Mouse (Mus musculus): Measurements from ENCODE around the gene Ltb. TPM values are rescaled to one million over a fixed set of nuclear protein-coding genes. Genes with fewer than 3 reads are reported as not detected.
A peak's percentile ranks its signal among the peaks of the same experiment; 100 is the strongest.

The Ltb gene
- polyA plus RNA-seq, 1 experiment from 2014 or later = 0.35 TPM

GRCm38 (mm10) chr17:35197126-35197525 is 2.9 kb downstream of the Ltb start:
- Histone ChIP-seq H3K36me3 (no peaks in the 10 kb centered on the region), H3K9ac (replicated peaks) (no peak overlapping the region), H3K27ac (no peak overlapping the region), H3K27me3 (peaks cover 54% of the 10 kb centered on the region), H3K4me2 (replicated peaks) (no peak overlapping the region), H3K4me3 (replicated peaks) (no peak overlapping the region), H3K9me3 (no peaks in the 10 kb centered on the region), H3K4me1 (replicated peaks) (peaks cover 14% of the 10 kb centered on the region)
- no peak for ATAC-seq
- 50% methylated on average over 6 of the region's 6 CpGs for WGBS

- H3K36me3 ChIP-seq = no peaks in the 10 kb centered on the region
- WGBS = 72% methylated on average over 7 of the region's 7 CpGs
- no peak overlapping the region for H3K9ac ChIP-seq (replicated peaks)
- no peaks in the 10 kb centered on the region for H3K9me3 ChIP-seq
- peaks cover 14% of the 10 kb centered on the region for H3K4me1 ChIP-seq (replicated peaks)
- H3K4me2 ChIP-seq (replicated peaks) = no peak overlapping the region
- no peak overlapping the region for H3K27ac ChIP-seq
- ATAC-seq = no peak
- H3K4me3 ChIP-seq (replicated peaks) = no peak overlapping the region
- peaks cover 61% of the 10 kb centered on the region for H3K27me3 ChIP-seq
Measured at GRCm38 (mm10) chr17:35198029-35198428, 3.8 kb downstream of the Ltb start.

GRCm38 (mm10) chr17:35198946-35199345 is 4.7 kb downstream of the Ltb start:
- H3K27ac ChIP-seq = no peak overlapping the region
- H3K4me2 ChIP-seq (replicated peaks) = no peak overlapping the region
- H3K4me3 ChIP-seq (replicated peaks) = no peak overlapping the region
- no peak overlapping the region for H3K9ac ChIP-seq (replicated peaks)
- ATAC-seq = no peak
- WGBS = 34% methylated on average over 8 of the region's 8 CpGs
- no peaks in the 10 kb centered on the region for H3K9me3 ChIP-seq
- peaks cover 62% of the 10 kb centered on the region for H3K27me3 ChIP-seq
- peaks cover 14% of the 10 kb centered on the region for H3K4me1 ChIP-seq (replicated peaks)
- H3K36me3 ChIP-seq = no peaks in the 10 kb centered on the region

GRCm38 (mm10) chr17:35200398-35200797 is 6.2 kb downstream of the Ltb start:
- peaks cover 59% of the 10 kb centered on the region for H3K27me3 ChIP-seq
- WGBS = 87% methylated on average over 11 of the region's 11 CpGs

GRCm38 (mm10) chr17:35201128-35201527 is 6.9 kb downstream of the Ltb start:
- H3K4me1 ChIP-seq (replicated peaks) = peaks cover 2% of the 10 kb centered on the region
- H3K27me3 ChIP-seq = peaks cover 52% of the 10 kb centered on the region
- 86% methylated on average over 11 of the region's 11 CpGs for WGBS
- no peaks in the 10 kb centered on the region for H3K36me3 ChIP-seq
- H3K4me3 ChIP-seq (replicated peaks) = no peak overlapping the region
- no peak overlapping the region for H3K4me2 ChIP-seq (replicated peaks)
- no peak overlapping the region for H3K9ac ChIP-seq (replicated peaks)
- H3K9me3 ChIP-seq = no peaks in the 10 kb centered on the region
- ATAC-seq = no peak
- H3K27ac ChIP-seq = no peak overlapping the region

More at GRCm38 (mm10) chr17:35200398-35200797, 6.2 kb downstream of the Ltb start:
- no peak overlapping the region for H3K9ac ChIP-seq (replicated peaks)
- H3K9me3 ChIP-seq = no peaks in the 10 kb centered on the region
- no peak overlapping the region for H3K4me2 ChIP-seq (replicated peaks)
- H3K36me3 ChIP-seq = no peaks in the 10 kb centered on the region
- ATAC-seq = no peak
- H3K4me1 ChIP-seq (replicated peaks) = peaks cover 9% of the 10 kb centered on the region
- H3K4me3 ChIP-seq (replicated peaks) = no peak overlapping the region
- H3K27ac ChIP-seq = no peak overlapping the region

GRCm38 (mm10) chr17:35201787-35202186 is 7.5 kb downstream of the Ltb start, which contains the start of gene Tnf:
Gene Tnf (minus strand): TSS chr17:35202007.
- no peaks in the 10 kb centered on the region for H3K9me3 ChIP-seq
- no peaks in the 10 kb centered on the region for H3K4me1 ChIP-seq (replicated peaks)
- 51% methylated on average over 13 of the region's 13 CpGs for WGBS
- no peak within 1 kb of the TSS for H3K9ac ChIP-seq (replicated peaks)
- no peak within 1 kb of the TSS for H3K27ac ChIP-seq
- H3K4me3 ChIP-seq (replicated peaks) = no peak within 1 kb of the TSS
- no peak for ATAC-seq
- no peak within 1 kb of the TSS for H3K4me2 ChIP-seq (replicated peaks)
- peaks cover 46% of the 10 kb centered on the region for H3K27me3 ChIP-seq
- no peaks in the 10 kb centered on the region for H3K36me3 ChIP-seq

GRCm38 (mm10) chr17:35202442-35202841 is 8.2 kb downstream of the Ltb start:
- H3K9me3 ChIP-seq = no peaks in the 10 kb centered on the region
- H3K4me2 ChIP-seq (replicated peaks) = no peak overlapping the region
- H3K4me3 ChIP-seq (replicated peaks) = no peak overlapping the region
- H3K4me1 ChIP-seq (replicated peaks) = no peaks in the 10 kb centered on the region
- whole genome bisulfite sequencing = 72% methylated on average over 4 of the region's 4 CpGs
- no peak for ATAC-seq
- no peaks in the 10 kb centered on the region for H3K36me3 ChIP-seq
- peaks cover 41% of the 10 kb centered on the region for H3K27me3 ChIP-seq
- no peak overlapping the region for H3K27ac ChIP-seq
- no peak overlapping the region for H3K9ac ChIP-seq (replicated peaks)

GRCm38 (mm10) chr17:35204494-35205379 is 10.5 kb downstream of the Ltb start, which contains the start of gene Lta:
Gene Lta (minus strand): TSS chr17:35205351.
- WGBS = 29% methylated on average over 20 of the region's 20 CpGs
- no peaks in the 10 kb centered on the region for H3K9me3 ChIP-seq
- H3K36me3 ChIP-seq = no peaks in the 10 kb centered on the region
- H3K4me1 ChIP-seq (replicated peaks) = no peaks in the 10 kb centered on the region
- H3K4me3 ChIP-seq (replicated peaks) = no peak within 1 kb of the TSS
- peaks cover 36% of the 10 kb centered on the region for H3K27me3 ChIP-seq
- H3K4me2 ChIP-seq (replicated peaks) = no peak within 1 kb of the TSS
- no peak for ATAC-seq
- H3K9ac ChIP-seq (replicated peaks) = peak within 1 kb of the TSS; percentile 51
- H3K27ac ChIP-seq = no peak within 1 kb of the TSS

GRCm38 (mm10) chr17:35205380-35205769 is 11.1 kb downstream of the Ltb start:
- peak overlapping the region; percentile 51 for H3K9ac ChIP-seq (replicated peaks)
- H3K4me2 ChIP-seq (replicated peaks) = no peak overlapping the region
- no peak for ATAC-seq
- no peak overlapping the region for H3K4me3 ChIP-seq (replicated peaks)
- no peaks in the 10 kb centered on the region for H3K4me1 ChIP-seq (replicated peaks)
- peaks cover 36% of the 10 kb centered on the region for H3K27me3 ChIP-seq
- no peaks in the 10 kb centered on the region for H3K36me3 ChIP-seq
- no peaks in the 10 kb centered on the region for H3K9me3 ChIP-seq
- WGBS = 62% methylated on average over 10 of the region's 10 CpGs
- no peak overlapping the region for H3K27ac ChIP-seq

- 70% methylated on average over 12 of the region's 12 CpGs for WGBS
- H3K4me1 ChIP-seq (replicated peaks) = no peaks in the 10 kb centered on the region
- no peak overlapping the region for H3K4me2 ChIP-seq (replicated peaks)
- H3K9ac ChIP-seq (replicated peaks) = no peak overlapping the region
- no peak overlapping the region for H3K4me3 ChIP-seq (replicated peaks)
- H3K36me3 ChIP-seq = no peaks in the 10 kb centered on the region
- H3K27me3 ChIP-seq = peaks cover 5% of the 10 kb centered on the region; the same call in 1 of the 2 replicates
- H3K9me3 ChIP-seq = no peaks in the 10 kb centered on the region
- H3K27ac ChIP-seq = no peak overlapping the region
- no peak for ATAC-seq
Measured at GRCm38 (mm10) chr17:35209785-35210535, 15.7 kb downstream of the Ltb start.

- Histone ChIP-seq H3K9ac (replicated peaks) (no peak overlapping the region), H3K4me2 (replicated peaks) (no peak overlapping the region), H3K36me3 (no peaks in the 10 kb centered on the region), H3K4me1 (replicated peaks) (no peaks in the 10 kb centered on the region), H3K9me3 (no peaks in the 10 kb centered on the region), H3K27me3 (no peaks in the 10 kb centered on the region), H3K4me3 (replicated peaks) (no peak overlapping the region), H3K27ac (no peak overlapping the region)
- WGBS = 84% methylated on average over 3 of the region's 3 CpGs
- no peak for ATAC-seq
Measured at GRCm38 (mm10) chr17:35210593-35210992, 16.4 kb downstream of the Ltb start.

GRCm38 (mm10) chr17:35213071-35213470 is 18.8 kb downstream of the Ltb start:
- no peak for ATAC-seq
- H3K4me2 ChIP-seq (replicated peaks) = no peak overlapping the region
- H3K27me3 ChIP-seq = no peaks in the 10 kb centered on the region
- H3K4me3 ChIP-seq (replicated peaks) = no peak overlapping the region
- no peak overlapping the region for H3K27ac ChIP-seq
- no peaks in the 10 kb centered on the region for H3K36me3 ChIP-seq
- no peaks in the 10 kb centered on the region for H3K9me3 ChIP-seq
- H3K4me1 ChIP-seq (replicated peaks) = no peaks in the 10 kb centered on the region
- H3K9ac ChIP-seq (replicated peaks) = no peak overlapping the region
- WGBS = 92% methylated on average over 5 of the region's 5 CpGs
